Mouse (Mus musculus) liver, embryonic 15.5 days (tissue): ENCODE results near the gene Mogat1. TPM values are rescaled to one million over a fixed set of nuclear protein-coding genes. Genes with fewer than 3 reads are reported as not detected.
"Not testable (repeated sequence)": the region's sequence is repeated elsewhere in the genome, so short reads cannot be mapped to it uniquely, and the experiment has no call there.

Experiments used
- ATAC-seq: fragments of 200-750 bp; cut with Nextera tagmentation; 2 replicates; pipeline ENCODE4 v1.8.0; 2017; ENCODE audit warnings: moderate number of reproducible peaks, mild to moderate bottlenecking, moderate library complexity; ENCODE audit not compliant: insufficient read depth
- H3K27ac ChIP-seq: fragments of 300-500 bp; sonication (generic); replicated peaks from 2 replicates; pipeline ENCODE4 v1.5.1; 2015; ENCODE audit warnings: mild to moderate bottlenecking, inconsistent platforms
- H3K27me3 ChIP-seq: fragments of 300-500 bp; sonication (generic); 2 replicates; pipeline ENCODE4 v1.6.1; 2015; ENCODE audit warnings: mild to moderate bottlenecking, inconsistent platforms
- H3K36me3 ChIP-seq: fragments of 300-500 bp; sonication (generic); replicated peaks from 2 replicates; pipeline ENCODE4 v1.6.1; 2015; ENCODE audit warnings: moderate library complexity, mild to moderate bottlenecking, inconsistent platforms
- H3K4me1 ChIP-seq: fragments of 300-500 bp; sonication (generic); replicated peaks from 2 replicates; pipeline ENCODE4 v1.6.1; 2015; ENCODE audit warnings: inconsistent platforms
- H3K4me2 ChIP-seq: fragments of 300-500 bp; sonication (generic); 2 replicates; pipeline ENCODE4 v1.6.1; 2015; ENCODE audit warnings: moderate library complexity, mild to moderate bottlenecking, inconsistent platforms
- H3K4me3 ChIP-seq: fragments of 300-500 bp; sonication (generic); replicated peaks from 2 replicates; pipeline ENCODE4 v1.5.1; 2015; ENCODE audit warnings: mild to moderate bottlenecking, inconsistent platforms
- H3K9ac ChIP-seq: fragments of 300-500 bp; sonication (generic); 2 replicates; pipeline ENCODE4 v1.6.1; 2015; ENCODE audit warnings: moderate library complexity, mild to moderate bottlenecking, inconsistent platforms
- H3K9me3 ChIP-seq: fragments of 300-500 bp; sonication (generic); replicated peaks from 2 replicates; pipeline ENCODE4 v1.6.1; 2016; ENCODE audit warnings: inconsistent platforms
- WGBS: fragments of 180-500 bp; shearing (Covaris S2); methylation state at CpG from one replicate; pipeline ENCODE4 v1.1.7; 2015; ENCODE audit warnings: mixed read lengths; ENCODE audit not compliant: insufficient replicate concordance; 5-methylcytosine and 5-hydroxymethylcytosine counted together
- polyA plus RNA-seq: library from polyadenylated mRNA; unstranded; fragments of >200 nt; fragmentation: Nextera tagmentation; extraction: Ambion mirVana; gene quantifications from 2 replicates; pipeline ENCODE4 v1.2.1, GENCODE M21; 2015

Gene Mogat1
- polyA plus RNA-seq: not detected in 2 replicates

DNA sequence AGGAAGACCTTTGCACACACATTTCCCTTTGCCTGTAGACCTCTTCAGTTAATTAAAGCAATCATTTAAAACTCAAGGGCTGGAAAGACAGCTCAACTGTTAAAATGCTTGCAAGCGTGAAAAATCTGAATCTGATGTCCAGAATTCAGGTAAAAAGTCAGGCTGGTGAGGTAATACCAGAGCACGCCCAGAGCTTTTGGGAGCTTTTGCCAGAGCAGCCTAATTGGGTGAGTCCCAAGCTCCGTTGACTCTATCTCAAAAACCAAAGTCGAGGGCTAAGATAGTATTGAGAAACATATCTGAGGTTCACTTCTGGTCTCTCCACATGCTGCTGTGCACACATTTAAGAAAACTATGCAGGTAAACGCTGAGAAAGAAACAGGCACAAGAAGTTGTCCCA, at the start of gene Mogat1:
Gene Mogat1, plus strand, starts transcription at position 130 of the 400 bp plus-strand sequence.
- Histone ChIP-seq H3K27ac (no peak within 1 kb of the TSS), H3K4me1 (no peaks in the 10 kb centered on the region), H3K9ac (no peak within 1 kb of the TSS), H3K36me3 (no peaks in the 10 kb centered on the region), H3K4me2 (peak within 1 kb of the TSS; percentile 18; the same call in 1 of the 2 replicates), H3K4me3 (no peak within 1 kb of the TSS), H3K27me3 (peaks cover 18% of the 10 kb centered on the region), H3K9me3 (no peaks in the 10 kb centered on the region)
- ATAC-seq: no peak
- WGBS: 42% methylated on average over 5 of the region's 5 CpGs

DNA sequence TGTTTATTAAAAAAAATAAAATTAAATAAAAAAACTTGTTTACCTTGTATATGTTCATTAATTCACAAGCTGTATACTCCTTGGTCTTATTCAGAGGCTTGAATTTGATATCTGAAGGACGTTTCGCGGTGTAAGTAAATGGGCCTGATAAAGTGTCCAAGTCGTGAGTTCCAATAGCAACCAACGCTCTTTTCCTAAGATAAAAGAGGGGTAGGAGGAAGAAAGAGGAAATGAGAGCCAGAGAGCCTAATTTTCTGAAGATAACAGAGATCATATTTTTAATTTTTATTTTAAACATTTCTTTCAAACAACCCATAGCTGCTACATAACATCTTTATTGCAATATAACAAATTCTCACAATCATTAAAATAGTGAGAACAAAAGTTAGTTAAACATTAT, 38.4 kb upstream of the Mogat1 start:
- peaks cover 72% of the 10 kb centered on the region for H3K36me3 ChIP-seq

DNA sequence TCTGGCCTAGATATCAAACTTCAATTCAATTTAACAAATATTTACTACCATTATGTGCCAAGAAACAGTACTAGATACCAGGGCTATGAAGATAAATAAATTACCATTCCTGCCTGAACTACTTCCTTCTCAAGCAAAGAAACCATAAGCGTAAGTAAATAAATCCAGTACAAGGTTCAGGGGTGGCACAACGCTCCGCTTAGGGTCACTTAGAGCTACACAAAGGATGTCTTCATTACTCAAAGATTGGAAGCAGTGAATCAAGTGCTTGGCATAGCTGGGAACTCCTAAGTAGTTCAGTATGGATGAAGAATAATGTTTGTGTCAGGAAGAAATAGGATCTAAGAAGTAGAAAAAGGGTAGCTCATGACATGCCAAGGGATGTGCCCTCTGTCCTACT, 27.4 kb upstream of the Mogat1 start:
- peaks cover 52% of the 10 kb centered on the region for H3K36me3 ChIP-seq
- no peak overlapping the region for H3K4me2 ChIP-seq
- 87% methylated on average over 3 of the region's 3 CpGs for WGBS
- H3K27ac ChIP-seq: no peak overlapping the region
- no peaks in the 10 kb centered on the region for H3K9me3 ChIP-seq
- no peaks in the 10 kb centered on the region for H3K27me3 ChIP-seq
- no peak overlapping the region for H3K4me3 ChIP-seq
- no peak overlapping the region for H3K9ac ChIP-seq
- ATAC-seq: no peak
- peaks cover 47% of the 10 kb centered on the region for H3K4me1 ChIP-seq

More for the DNA sequence above, 38.4 kb upstream of the Mogat1 start:
- no peak overlapping the region for H3K27ac ChIP-seq
- ATAC-seq: no peak
- H3K4me2 ChIP-seq: no peak overlapping the region
- H3K4me3 ChIP-seq: no peak overlapping the region
- no peaks in the 10 kb centered on the region for H3K4me1 ChIP-seq
- no peaks in the 10 kb centered on the region for H3K9me3 ChIP-seq
- H3K9ac ChIP-seq: no peak overlapping the region
- whole genome bisulfite sequencing: 75% methylated on average over 5 of the region's 5 CpGs
- H3K27me3 ChIP-seq: no peaks in the 10 kb centered on the region

DNA sequence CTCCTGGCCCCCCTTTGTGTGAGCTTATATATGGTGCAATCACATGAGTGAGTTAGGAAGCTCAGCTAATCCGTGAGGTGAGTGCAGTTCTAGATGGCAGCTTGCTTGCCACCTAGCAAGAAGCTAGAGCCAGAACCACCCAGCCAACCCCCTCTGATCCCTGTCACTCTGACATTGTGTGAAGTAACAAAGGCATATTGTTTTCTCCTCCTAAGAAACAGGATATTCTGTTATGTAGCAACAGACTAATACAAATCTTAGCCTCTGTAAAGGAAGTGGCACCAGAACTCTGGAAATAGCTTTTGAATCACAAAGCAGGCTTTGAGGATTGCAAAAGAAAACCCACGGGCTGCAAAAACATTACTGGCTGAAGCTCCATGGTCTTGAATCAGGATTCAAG, 26.4 kb upstream of the Mogat1 start:
- H3K9me3 ChIP-seq: no peaks in the 10 kb centered on the region
- no peak overlapping the region for H3K9ac ChIP-seq
- H3K4me2 ChIP-seq: no peak overlapping the region
- H3K36me3 ChIP-seq: peaks cover 43% of the 10 kb centered on the region
- H3K27me3 ChIP-seq: no peaks in the 10 kb centered on the region
- H3K4me3 ChIP-seq: no peak overlapping the region
- WGBS: 63% methylated on average over 2 of the region's 2 CpGs
- no peak overlapping the region for H3K27ac ChIP-seq
- H3K4me1 ChIP-seq: peaks cover 48% of the 10 kb centered on the region
- no peak for ATAC-seq

DNA sequence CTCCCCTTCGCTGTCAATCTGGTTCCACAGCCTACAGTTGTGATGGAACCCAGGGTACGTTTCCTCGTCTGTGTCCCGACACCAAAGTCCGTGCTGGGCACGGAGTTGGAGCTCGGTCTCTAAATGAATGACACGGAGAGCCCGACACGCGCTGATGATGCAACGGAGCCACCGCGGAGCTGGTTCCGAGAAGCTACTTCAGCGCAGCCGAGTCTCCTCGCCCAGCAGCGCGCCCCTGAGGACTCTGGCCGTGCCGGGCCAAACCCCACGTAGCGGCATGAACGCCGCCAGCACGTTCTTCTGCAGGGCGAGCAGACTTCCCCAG, 22.4 kb upstream of the Mogat1 start:
- peak overlapping the region; percentile 74 for H3K27ac ChIP-seq
- H3K9me3 ChIP-seq: no peaks in the 10 kb centered on the region
- H3K4me2 ChIP-seq: peak overlapping the region; percentile 80
- ATAC-seq: no peak
- peak overlapping the region; percentile 73 for H3K9ac ChIP-seq
- no peaks in the 10 kb centered on the region; the same call in 1 of the 2 replicates for H3K27me3 ChIP-seq
- WGBS: under 1% methylated on average over 28 of the region's 28 CpGs
- H3K36me3 ChIP-seq: 0 out of 2 replicates have a peak, but pooled peaks cover 20% of the 10 kb centered on the region
- H3K4me1 ChIP-seq: peaks cover 50% of the 10 kb centered on the region
- H3K4me3 ChIP-seq: peak overlapping the region; percentile 78

- Histone ChIP-seq H3K27me3 (no peaks in the 10 kb centered on the region; the same call in 1 of the 2 replicates), H3K4me3 (peak within 1 kb of the TSS; percentile 78), H3K27ac (peak within 1 kb of the TSS; percentile 74), H3K9ac (peak within 1 kb of the TSS; percentile 73), H3K36me3 (0 out of 2 replicates have a peak, but pooled peaks cover 16% of the 10 kb centered on the region), H3K9me3 (no peaks in the 10 kb centered on the region), H3K4me2 (peak within 1 kb of the TSS; percentile 80), H3K4me1 (peaks cover 45% of the 10 kb centered on the region)
- peak; percentile 97 for ATAC-seq
- WGBS: under 1% methylated on average over 31 of the region's 31 CpGs
Measured at GRCm38 (mm10) chr1:78488752-78489492, 21.9 kb upstream of the Mogat1 start, which contains the start of gene Farsb. TSS of gene Farsb (minus strand) at chr1:78488897.

- Histone ChIP-seq H3K4me1 (peaks cover 38% of the 10 kb centered on the region), H3K4me3 (no peak overlapping the region), H3K27me3 (no peaks in the 10 kb centered on the region; the same call in 1 of the 2 replicates), H3K4me2 (no peak overlapping the region), H3K27ac (no peak overlapping the region), H3K9ac (no peak overlapping the region), H3K9me3 (no peaks in the 10 kb centered on the region), H3K36me3 (0 out of 2 replicates have a peak, but pooled peaks cover 9% of the 10 kb centered on the region)
- ATAC-seq: no peak
- WGBS: 49% methylated on average over 1 of the region's 1 CpGs
Measured at GRCm38 (mm10) chr1:78490143-78490542, 20.6 kb upstream of the Mogat1 start.

DNA sequence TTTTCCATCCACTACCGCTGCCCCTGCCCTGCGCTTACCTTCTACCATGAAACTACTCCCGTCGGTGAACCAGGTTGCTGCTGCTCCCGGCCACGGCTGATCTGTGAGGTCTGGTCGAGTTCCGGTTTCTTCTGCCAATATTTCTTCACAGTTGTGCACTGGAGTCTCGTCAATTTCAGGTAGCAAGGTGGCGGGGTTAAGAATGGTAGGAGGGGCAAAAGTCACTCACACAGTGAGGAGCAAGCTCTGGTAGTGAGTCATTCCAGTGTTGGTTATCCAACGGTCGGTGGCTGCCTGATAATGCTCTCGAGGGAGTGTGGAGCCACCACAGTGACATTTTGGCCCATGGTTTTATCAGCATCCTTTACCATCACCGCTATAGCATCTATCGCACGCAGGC, 9.8 kb upstream of the Mogat1 start:
- no peak overlapping the region for H3K4me2 ChIP-seq
- H3K9ac ChIP-seq: no peak overlapping the region
- H3K27me3 ChIP-seq: no peaks in the 10 kb centered on the region
- no peaks in the 10 kb centered on the region for H3K4me1 ChIP-seq
- H3K27ac ChIP-seq: no peak overlapping the region
- H3K36me3 ChIP-seq: no peaks in the 10 kb centered on the region
- 83% methylated on average over 16 of the region's 16 CpGs for WGBS
- no peak overlapping the region for H3K4me3 ChIP-seq
- ATAC-seq: no peak
- no peaks in the 10 kb centered on the region for H3K9me3 ChIP-seq

DNA sequence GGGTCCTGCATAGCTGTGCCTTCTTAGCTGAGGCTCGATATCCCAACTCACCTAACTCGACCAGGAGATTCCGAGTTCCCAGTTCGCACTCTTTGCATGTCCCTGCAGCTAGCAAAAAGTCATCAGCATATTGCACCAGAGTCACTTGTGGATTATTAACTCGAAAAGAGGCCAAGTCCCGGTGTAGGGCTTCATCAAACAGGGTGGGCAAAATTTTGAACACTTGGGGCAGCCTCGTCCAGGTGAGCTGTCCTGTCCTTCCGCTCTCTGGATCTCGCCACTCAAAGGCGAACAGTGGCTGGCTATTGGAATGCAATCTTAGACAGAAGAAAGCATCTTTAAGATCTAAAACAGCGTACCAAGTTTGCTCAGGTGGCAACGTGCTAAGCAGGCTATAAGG, 8.9 kb upstream of the Mogat1 start:
- not testable (repeated sequence) for H3K4me1 ChIP-seq, H3K4me3 ChIP-seq, H3K27me3 ChIP-seq, H3K4me2 ChIP-seq, H3K36me3 ChIP-seq, H3K27ac ChIP-seq, H3K9me3 ChIP-seq, ATAC-seq, H3K9ac ChIP-seq
- WGBS: 71% methylated on average over 12 of the region's 12 CpGs

- H3K9ac ChIP-seq: no peak overlapping the region
- no peaks in the 10 kb centered on the region for H3K4me1 ChIP-seq
- H3K27ac ChIP-seq: no peak overlapping the region
- no peak overlapping the region for H3K4me2 ChIP-seq
- H3K4me3 ChIP-seq: no peak overlapping the region
- no peaks in the 10 kb centered on the region for H3K27me3 ChIP-seq
- no peaks in the 10 kb centered on the region for H3K36me3 ChIP-seq
- no peak for ATAC-seq
- no peaks in the 10 kb centered on the region for H3K9me3 ChIP-seq
- 71% methylated on average over 6 of the region's 6 CpGs for WGBS
Measured at GRCm38 (mm10) chr1:78502527-78502926, 8.3 kb upstream of the Mogat1 start.

- no peak overlapping the region for H3K27ac ChIP-seq
- no peaks in the 10 kb centered on the region for H3K36me3 ChIP-seq
- ATAC-seq: no peak
- no peak overlapping the region for H3K4me2 ChIP-seq
- 26% methylated on average over 1 of the region's 1 CpGs for WGBS
- H3K9me3 ChIP-seq: no peaks in the 10 kb centered on the region
- H3K27me3 ChIP-seq: peaks cover 15% of the 10 kb centered on the region
- H3K4me3 ChIP-seq: no peak overlapping the region
- no peak overlapping the region for H3K9ac ChIP-seq
- H3K4me1 ChIP-seq: no peaks in the 10 kb centered on the region
Measured at GRCm38 (mm10) chr1:78507137-78507536, 3.7 kb upstream of the Mogat1 start.
